Mouse (Mus musculus) midbrain, embryonic 10.5 days (tissue): ENCODE results near the gene Disp3. TPM values are rescaled to one million over a fixed set of nuclear protein-coding genes. Genes with fewer than 3 reads are reported as not detected.

Source experiments
- DNase-seq: peaks from one replicate; pipeline ENCODE4 v3.0.0-alpha.2; 2017; ENCODE audit warnings: low spot score
- H3K27ac ChIP-seq: fragments of 300-500 bp; sonication (generic); replicated peaks from 2 replicates; pipeline ENCODE4 v1.5.1; 2016; ENCODE audit warnings: mild to moderate bottlenecking
- H3K27me3 ChIP-seq: fragments of 300-500 bp; sonication (generic); 2 replicates; pipeline ENCODE4 v1.6.1; 2016; ENCODE audit warnings: low read depth, mild to moderate bottlenecking; ENCODE audit not compliant: poor library complexity, severe bottlenecking
- H3K36me3 ChIP-seq: fragments of 300-500 bp; sonication (generic); 2 replicates; pipeline ENCODE4 v1.6.1; 2016; ENCODE audit warnings: mild to moderate bottlenecking, moderate library complexity
- H3K4me1 ChIP-seq: fragments of 300-500 bp; sonication (generic); 2 replicates; pipeline ENCODE4 v1.6.1; 2016
- H3K4me3 ChIP-seq: fragments of 300-500 bp; sonication (generic); 2 replicates; pipeline ENCODE4 v1.5.1; 2016; ENCODE audit warnings: mild to moderate bottlenecking, moderate library complexity
- H3K9me3 ChIP-seq: fragments of 300-500 bp; sonication (generic); replicated peaks from 2 replicates; pipeline ENCODE4 v1.6.1; 2016; ENCODE audit warnings: mild to moderate bottlenecking
- WGBS: fragments of 180-500 bp; shearing (Covaris S2); methylation state at CpG from one replicate; pipeline ENCODE4 v1.1.7; 2016; 5-methylcytosine and 5-hydroxymethylcytosine counted together
- polyA plus RNA-seq: library from polyadenylated mRNA; unstranded; fragments of >200 nt; fragmentation: Nextera tagmentation; extraction: Ambion mirVana; gene quantifications from 2 replicates; pipeline ENCODE4 v1.2.1, GENCODE M21; 2016

Gene Disp3
- polyA plus RNA-seq, 1 experiment from 2014 or later: 3.7 TPM

- H3K27me3 ChIP-seq: peaks cover 25% of the 10 kb centered on the region
- H3K36me3 ChIP-seq: no peaks in the 10 kb centered on the region
- no peaks in the 10 kb centered on the region for H3K9me3 ChIP-seq
- peaks cover 30% of the 10 kb centered on the region for H3K4me1 ChIP-seq
- DNase-seq: no peak
- no peak overlapping the region for H3K4me3 ChIP-seq
- no peak overlapping the region for H3K27ac ChIP-seq
- WGBS: 94% methylated on average over 2 of the region's 2 CpGs
These were observed 84.2 kb downstream of the Disp3 start for GRCm38 (mm10) chr4:148203557-148203956.

- WGBS: 45% methylated on average over 10 of the region's 10 CpGs
- Histone ChIP-seq H3K36me3 (no peaks in the 10 kb centered on the region), H3K9me3 (no peaks in the 10 kb centered on the region), H3K4me1 (peaks cover 21% of the 10 kb centered on the region), H3K4me3 (no peak overlapping the region), H3K27ac (no peak overlapping the region), H3K27me3 (peaks cover 38% of the 10 kb centered on the region)
- no peak for DNase-seq
These were observed 89.0 kb downstream of the Disp3 start for GRCm38 (mm10) chr4:148198721-148199120.

GRCm38 (mm10) chr4:148194400-148194799, 93.4 kb downstream of the Disp3 start:
- H3K27ac ChIP-seq: no peak overlapping the region
- no peak overlapping the region for H3K4me3 ChIP-seq
- H3K27me3 ChIP-seq: peaks cover 36% of the 10 kb centered on the region
- no peaks in the 10 kb centered on the region for H3K36me3 ChIP-seq
- peaks cover 29% of the 10 kb centered on the region for H3K4me1 ChIP-seq
- no peaks in the 10 kb centered on the region for H3K9me3 ChIP-seq
- no peak for DNase-seq

- no peaks in the 10 kb centered on the region for H3K36me3 ChIP-seq
- WGBS: 39% methylated on average over 11 of the region's 11 CpGs
- DNase-seq: no peak
- peaks cover 20% of the 10 kb centered on the region for H3K4me1 ChIP-seq
- no peaks in the 10 kb centered on the region for H3K9me3 ChIP-seq
- no peak overlapping the region for H3K27ac ChIP-seq
- H3K4me3 ChIP-seq: no peak overlapping the region
- peaks cover 31% of the 10 kb centered on the region for H3K27me3 ChIP-seq
These were observed 95.0 kb downstream of the Disp3 start for GRCm38 (mm10) chr4:148192707-148193245.

Other genes with a start within 250 kb of the Disp3 start
- 15.6 and 20.4 TPM in 2 replicates for gene Clcn6, start 249.1 kb downstream of the Disp3 start, polyA plus RNA-seq
- 25.4 and 33.3 TPM in 2 replicates for gene Mthfr, start 248.9 kb downstream of the Disp3 start, polyA plus RNA-seq
- gene Agtrap, start 199.9 kb downstream of the Disp3 start, polyA plus RNA-seq: 16.4 and 17.4 TPM in 2 replicates
- 72.6 and 85.2 TPM in 2 replicates for gene Mad2l2, start 157.6 kb downstream of the Disp3 start, polyA plus RNA-seq
- gene Draxin, start 157.3 kb downstream of the Disp3 start, polyA plus RNA-seq: 5.3 and 7.5 TPM in 2 replicates
- gene Fbxo6, start 135.8 kb downstream of the Disp3 start, polyA plus RNA-seq: 11.4 and 13.0 TPM in 2 replicates
- 39.6 and 58.5 TPM in 2 replicates for gene Fbxo44, start 127.5 kb downstream of the Disp3 start, polyA plus RNA-seq
- gene Fbxo2, start 127.3 kb downstream of the Disp3 start, polyA plus RNA-seq: 1.1 and 1.3 TPM in 2 replicates
- 26.2 and 28.3 TPM in 2 replicates for gene Ubiad1, start 156.8 kb upstream of the Disp3 start, polyA plus RNA-seq
- gene Mtor, start 160.6 kb upstream of the Disp3 start, polyA plus RNA-seq: 20.8 and 25.6 TPM in 2 replicates
- 0.16 and 0.21 TPM in 2 replicates for gene Angptl7, start 212.5 kb upstream of the Disp3 start, polyA plus RNA-seq